In the genomic region with DNA sequence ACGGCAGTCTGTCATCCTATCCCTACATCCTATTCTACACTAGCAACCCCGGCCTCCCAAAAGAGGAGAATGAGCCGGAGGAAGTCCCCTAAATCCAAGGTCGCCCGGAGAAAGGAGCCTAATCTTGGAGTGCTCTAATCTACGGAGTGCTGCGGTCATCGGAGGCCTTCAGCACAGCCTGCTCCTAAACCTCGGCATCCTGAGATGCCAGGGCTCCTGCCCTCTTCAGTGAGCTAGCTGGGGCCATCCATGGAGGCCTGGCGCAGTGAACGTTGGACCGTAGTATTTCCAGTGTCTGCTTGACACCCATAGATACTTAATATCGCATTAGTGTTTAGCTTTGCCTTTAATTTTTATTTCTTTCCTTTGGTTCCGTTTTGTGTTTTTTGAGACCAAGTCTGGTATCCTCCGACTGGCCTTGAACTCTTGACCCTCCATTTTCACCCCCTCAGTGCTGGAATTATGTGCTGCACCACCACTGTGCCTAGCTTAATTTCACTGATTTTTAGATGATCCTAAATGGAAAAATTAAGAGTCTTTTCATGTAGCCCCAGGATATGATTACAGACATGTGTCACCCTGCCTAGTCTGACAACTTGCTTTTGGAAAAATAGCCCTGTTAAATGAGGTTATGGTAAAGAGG, we compare ENCODE assay signal across 8 mouse cellular contexts. TPM values are rescaled to one million over a fixed set of nuclear protein-coding genes. Genes with fewer than 3 reads are reported as not detected.
DNase-seq lines count a peak whose midpoint lies in the region; ATAC-seq and TF ChIP-seq lines count a peak whose summit lies in the region.

No protein-coding gene starts in this region.

- H3K9ac ChIP-seq in kidney, embryonic 16.5 days (replicated peaks; ENCODE audit: low read length) = peak overlapping the region; percentile 100
- H3K9ac ChIP-seq in intestine, embryonic 14.5 days (ENCODE audit: low read length) = peak overlapping the region; percentile 100
- peak overlapping the region; percentile 80 for H3K9ac ChIP-seq in midbrain, postnatal 0 days (replicated peaks; ENCODE audit: low read length, poor library complexity, severe bottlenecking)

- no peak for TF ChIP-seq POLR2A in cortical plate, adult 2 months (IDR thresholded peaks at IDR 0.05; ENCODE audit: extremely low read depth, insufficient read depth, low read length)

- WGBS in kidney, embryonic 16.5 days = 6% methylated on average over 15 of the region's 15 CpGs
- 7% methylated on average over 15 of the region's 15 CpGs for WGBS in intestine, embryonic 14.5 days
- 11% methylated on average over 15 of the region's 15 CpGs for WGBS in midbrain, postnatal 0 days

- H3K9me3 ChIP-seq in kidney, embryonic 16.5 days (ENCODE audit: low read length) = no peaks in the 10 kb centered on the region
- no peaks in the 10 kb centered on the region for H3K9me3 ChIP-seq in intestine, embryonic 14.5 days (ENCODE audit: control insufficient read depth, low read length)
- H3K9me3 ChIP-seq in midbrain, postnatal 0 days (ENCODE audit: low read length) = no peaks in the 10 kb centered on the region

- peaks cover 34% of the 10 kb centered on the region for H3K4me1 ChIP-seq in kidney, embryonic 16.5 days (ENCODE audit: insufficient read depth, low read length)
- H3K4me1 ChIP-seq in cortical plate, adult 2 months (ENCODE audit: control insufficient read depth, insufficient read depth, low read length) = peaks cover 2% of the 10 kb centered on the region; the same call in 1 of the 2 replicates
- peaks cover 29% of the 10 kb centered on the region for H3K4me1 ChIP-seq in intestine, embryonic 14.5 days (replicated peaks; ENCODE audit: control insufficient read depth, insufficient read depth, low read length)
- H3K4me1 ChIP-seq in midbrain, postnatal 0 days (ENCODE audit: insufficient read depth, low read length) = 0 out of 2 replicates have a peak, but pooled peaks cover 4% of the 10 kb centered on the region

- H3K36me3 ChIP-seq in kidney, embryonic 16.5 days (ENCODE audit: insufficient read depth, low read length) = peaks cover 30% of the 10 kb centered on the region
- peaks cover 31% of the 10 kb centered on the region for H3K36me3 ChIP-seq in intestine, embryonic 14.5 days (ENCODE audit: control insufficient read depth, insufficient read depth, low read length)
- peaks cover 19% of the 10 kb centered on the region for H3K36me3 ChIP-seq in midbrain, postnatal 0 days (ENCODE audit: insufficient read depth, low read length)

- H3K27ac ChIP-seq in kidney, embryonic 16.5 days (ENCODE audit: low read length) = peak overlapping the region; percentile 95
- H3K27ac ChIP-seq in cortical plate, adult 2 months (ENCODE audit: insufficient read depth, low read length) = no peak overlapping the region
- H3K27ac ChIP-seq in intestine, embryonic 14.5 days (ENCODE audit: low read depth) = peak overlapping the region; percentile 95
- H3K27ac ChIP-seq in midbrain, postnatal 0 days (ENCODE audit: low read depth, low read length) = peak overlapping the region; percentile 94

- peak; percentile 59 for ATAC-seq in kidney, embryonic 16.5 days (ENCODE audit: low FRiP score, low TSS enrichment)
- peak; percentile 42 for ATAC-seq in intestine, embryonic 14.5 days (replicated peaks; ENCODE audit: low FRiP score, low TSS enrichment, low read depth)
- ATAC-seq in midbrain, postnatal 0 days (ENCODE audit: low FRiP score) = peak; percentile 59

- TF ChIP-seq CTCF in cortical plate, adult 2 months (IDR thresholded peaks at IDR 0.05; ENCODE audit: extremely low read depth, insufficient read depth, low read length) = no peak
- TF ChIP-seq CTCF in midbrain, postnatal 0 days (IDR thresholded peaks at IDR 0.05) = no peak

- H3K4me2 ChIP-seq in kidney, embryonic 16.5 days (replicated peaks; ENCODE audit: low read depth, low read length) = peak overlapping the region; percentile 85
- peak overlapping the region; percentile 85 for H3K4me2 ChIP-seq in intestine, embryonic 14.5 days (ENCODE audit: low read length)
- peak overlapping the region; percentile 62 for H3K4me2 ChIP-seq in midbrain, postnatal 0 days (ENCODE audit: low read depth, low read length, poor library complexity, severe bottlenecking)

- no peak for DNase-seq in kidney, adult 8-10 months
- no peak for DNase-seq in intestine, embryonic 14.5 days (ENCODE audit: low spot score)
- no peak for DNase-seq in midbrain, postnatal 0 days (ENCODE audit: low spot score)
- DNase-seq in ovary, postnatal 36 days (ENCODE audit: low spot score) = no peak
- no peak for DNase-seq in cerebellum, adult 9-10 months
- no peak for DNase-seq in spleen, postnatal 36 days (ENCODE audit: low spot score in 2 of 2)

- no peaks in the 10 kb centered on the region for H3K27me3 ChIP-seq in kidney, embryonic 16.5 days (ENCODE audit: insufficient read depth, low read length)
- H3K27me3 ChIP-seq in intestine, embryonic 14.5 days (replicated peaks; ENCODE audit: control insufficient read depth, insufficient read depth, low read length) = no peaks in the 10 kb centered on the region
- H3K27me3 ChIP-seq in midbrain, postnatal 0 days (ENCODE audit: insufficient read depth, low read length) = no peaks in the 10 kb centered on the region

- H3K4me3 ChIP-seq in kidney, embryonic 16.5 days (ENCODE audit: low read length) = peak overlapping the region; percentile 96
- H3K4me3 ChIP-seq in cortical plate, adult 2 months (ENCODE audit: insufficient read depth, low read length) = peak overlapping the region; percentile 35
- H3K4me3 ChIP-seq in intestine, embryonic 14.5 days (ENCODE audit: low read depth, low read length) = peak overlapping the region; percentile 85
- H3K4me3 ChIP-seq in midbrain, postnatal 0 days (ENCODE audit: low read depth, low read length) = peak overlapping the region; percentile 96

RNA-seq across cellular contexts. Expression of a gene that starts 0.6 kb away (rescaled TPM):
- polyA plus RNA-seq in kidney, embryonic 16.5 days (2015; fragmentation: Nextera tagmentation; extraction: Ambion mirVana) = 343 and 374 TPM in 2 replicates
- 98.4 and 100 TPM in 2 replicates for polyA plus RNA-seq in cortical plate, adult 2 months (2012; rRNA removed)
- polyA plus RNA-seq in intestine, embryonic 14.5 days (2014; fragmentation: Nextera tagmentation; extraction: Ambion mirVana) = 494 and 527 TPM in 2 replicates
- total RNA-seq in midbrain, postnatal 0 days (2014; rRNA removed) = 239 and 245 TPM in 2 replicates
- polyA plus RNA-seq in midbrain, postnatal 0 days (2015; fragmentation: Nextera tagmentation; extraction: Ambion mirVana) = 191 and 220 TPM in 2 replicates

RNA-seq across cellular contexts. Expression of a gene that starts 12.3 kb away (rescaled TPM):
- polyA plus RNA-seq in kidney, embryonic 16.5 days (2015; fragmentation: Nextera tagmentation; extraction: Ambion mirVana) = 156 and 158 TPM in 2 replicates
- 73.0 and 78.5 TPM in 2 replicates for polyA plus RNA-seq in cortical plate, adult 2 months (2012; rRNA removed)
- polyA plus RNA-seq in intestine, embryonic 14.5 days (2014; fragmentation: Nextera tagmentation; extraction: Ambion mirVana) = 221 and 226 TPM in 2 replicates
- total RNA-seq in midbrain, postnatal 0 days (2014; rRNA removed) = 36.6 and 60.3 TPM in 2 replicates
- polyA plus RNA-seq in midbrain, postnatal 0 days (2015; fragmentation: Nextera tagmentation; extraction: Ambion mirVana) = 88.4 and 96.1 TPM in 2 replicates

RNA-seq across cellular contexts. Expression of a gene that starts 22.7 kb away (rescaled TPM):
- polyA plus RNA-seq in kidney, embryonic 16.5 days (2015; fragmentation: Nextera tagmentation; extraction: Ambion mirVana) = 25.0 and 26.2 TPM in 2 replicates
- polyA plus RNA-seq in cortical plate, adult 2 months (2012; rRNA removed) = 9.7 and 10.5 TPM in 2 replicates
- 21.5 and 22.8 TPM in 2 replicates for polyA plus RNA-seq in intestine, embryonic 14.5 days (2014; fragmentation: Nextera tagmentation; extraction: Ambion mirVana)
- total RNA-seq in midbrain, postnatal 0 days (2014; rRNA removed) = 6.6 and 7.5 TPM in 2 replicates
- polyA plus RNA-seq in midbrain, postnatal 0 days (2015; fragmentation: Nextera tagmentation; extraction: Ambion mirVana) = 5.9 and 6.9 TPM in 2 replicates

RNA-seq across cellular contexts. Expression of a gene that starts 28.5 kb away (rescaled TPM):
- 48.9 and 51.9 TPM in 2 replicates for polyA plus RNA-seq in kidney, embryonic 16.5 days (2015; fragmentation: Nextera tagmentation; extraction: Ambion mirVana)
- 80.3 and 81.2 TPM in 2 replicates for polyA plus RNA-seq in cortical plate, adult 2 months (2012; rRNA removed)
- polyA plus RNA-seq in intestine, embryonic 14.5 days (2014; fragmentation: Nextera tagmentation; extraction: Ambion mirVana) = 42.7 and 44.0 TPM in 2 replicates
- total RNA-seq in midbrain, postnatal 0 days (2014; rRNA removed) = 70.1 and 93.9 TPM in 2 replicates
- polyA plus RNA-seq in midbrain, postnatal 0 days (2015; fragmentation: Nextera tagmentation; extraction: Ambion mirVana) = 66.0 and 72.7 TPM in 2 replicates

RNA-seq across cellular contexts. Expression of a gene that starts 43.4 kb away (rescaled TPM):
- polyA plus RNA-seq in kidney, embryonic 16.5 days (2015; fragmentation: Nextera tagmentation; extraction: Ambion mirVana) = 30.9 and 34.1 TPM in 2 replicates
- polyA plus RNA-seq in cortical plate, adult 2 months (2012; rRNA removed) = 9.1 and 10.2 TPM in 2 replicates
- 15.3 and 17.3 TPM in 2 replicates for polyA plus RNA-seq in intestine, embryonic 14.5 days (2014; fragmentation: Nextera tagmentation; extraction: Ambion mirVana)
- total RNA-seq in midbrain, postnatal 0 days (2014; rRNA removed) = 36.7 and 41.2 TPM in 2 replicates
- polyA plus RNA-seq in midbrain, postnatal 0 days (2015; fragmentation: Nextera tagmentation; extraction: Ambion mirVana) = 24.7 and 26.8 TPM in 2 replicates

Comparison
In these comparisons a context has a peak if more than half of its experiments do, and no peak if none do; other contexts are left out.
1. H3K4me3 ChIP-seq: peak in every context shown above with its lines; median percentile 96 in kidney, embryonic 16.5 days; 96 in midbrain, postnatal 0 days; 85 in intestine, embryonic 14.5 days; 35 in cortical plate, adult 2 months.